Mouse (Mus musculus) embryonic facial prominence, embryonic 15.5 days (tissue): ENCODE results near the gene Erg28. TPM values are rescaled to one million over a fixed set of nuclear protein-coding genes. Genes with fewer than 3 reads are reported as not detected.

Experiments
- ATAC-seq: fragments of 200-750 bp; cut with Nextera tagmentation; 2 replicates; pipeline ENCODE4 v1.8.0; 2017; ENCODE audit warnings: low read depth, moderate TSS enrichment; ENCODE audit not compliant: insufficient number of reproducible peaks, low FRiP score, low TSS enrichment
- H3K27ac ChIP-seq: fragments of 300-500 bp; sonication (generic); replicated peaks from 2 replicates; pipeline ENCODE4 v1.5.1; 2015; ENCODE audit warnings: mild to moderate bottlenecking, inconsistent platforms
- H3K27me3 ChIP-seq: fragments of 300-500 bp; sonication (generic); 2 replicates; pipeline ENCODE4 v1.6.1; 2015; ENCODE audit warnings: inconsistent platforms
- H3K36me3 ChIP-seq: fragments of 300-500 bp; sonication (generic); 2 replicates; pipeline ENCODE4 v1.6.1; 2015; ENCODE audit warnings: mild to moderate bottlenecking, inconsistent platforms
- H3K4me1 ChIP-seq: fragments of 300-500 bp; sonication (generic); 2 replicates; pipeline ENCODE4 v1.6.1; 2015; ENCODE audit warnings: inconsistent platforms
- H3K4me2 ChIP-seq: fragments of 300-500 bp; sonication (generic); replicated peaks from 2 replicates; pipeline ENCODE4 v1.6.1; 2015; ENCODE audit warnings: mild to moderate bottlenecking, inconsistent platforms
- H3K4me3 ChIP-seq: fragments of 300-500 bp; sonication (generic); replicated peaks from 2 replicates; pipeline ENCODE4 v1.5.1; 2015; ENCODE audit warnings: mild to moderate bottlenecking, inconsistent platforms
- H3K9ac ChIP-seq: fragments of 300-500 bp; sonication (generic); 2 replicates; pipeline ENCODE4 v1.6.1; 2015; ENCODE audit warnings: inconsistent platforms
- H3K9me3 ChIP-seq: fragments of 300-500 bp; sonication (generic); replicated peaks from 2 replicates; pipeline ENCODE4 v1.6.1; 2016; ENCODE audit warnings: inconsistent platforms
- WGBS: fragments of 180-500 bp; shearing (Covaris S2); methylation state at CpG from one replicate; pipeline ENCODE4 v1.1.7; 2015; 5-methylcytosine and 5-hydroxymethylcytosine counted together
- polyA plus RNA-seq: library from polyadenylated mRNA; unstranded; fragments of >200 nt; fragmentation: Nextera tagmentation; extraction: Ambion mirVana; gene quantifications from 2 replicates; pipeline ENCODE4 v1.2.1, GENCODE M21; 2015

Gene Erg28
- polyA plus RNA-seq, 1 experiment from 2014 or later = 109 TPM

GRCm38 (mm10) chr12:85813599-85813998 is 10.8 kb downstream of the Erg28 start:
- Histone ChIP-seq H3K9ac (no peak overlapping the region), H3K27ac (no peak overlapping the region), H3K4me3 (no peak overlapping the region), H3K9me3 (no peaks in the 10 kb centered on the region), H3K36me3 (peaks cover 59% of the 10 kb centered on the region), H3K27me3 (no peaks in the 10 kb centered on the region), H3K4me2 (no peak overlapping the region), H3K4me1 (no peaks in the 10 kb centered on the region)
- 79% methylated on average over 2 of the region's 2 CpGs for WGBS
- ATAC-seq = no peak

GRCm38 (mm10) chr12:85811676-85812075 is 12.7 kb downstream of the Erg28 start:
- H3K36me3 ChIP-seq = peaks cover 49% of the 10 kb centered on the region

GRCm38 (mm10) chr12:85810959-85811358 is 13.4 kb downstream of the Erg28 start:
- no peak overlapping the region for H3K27ac ChIP-seq
- no peak for ATAC-seq
- no peak overlapping the region for H3K9ac ChIP-seq
- no peak overlapping the region for H3K4me2 ChIP-seq
- peaks cover 42% of the 10 kb centered on the region for H3K36me3 ChIP-seq
- H3K27me3 ChIP-seq = no peaks in the 10 kb centered on the region
- no peaks in the 10 kb centered on the region for H3K9me3 ChIP-seq
- no peak overlapping the region for H3K4me3 ChIP-seq
- no peaks in the 10 kb centered on the region for H3K4me1 ChIP-seq

More at GRCm38 (mm10) chr12:85811676-85812075, 12.7 kb downstream of the Erg28 start:
- Histone ChIP-seq H3K9me3 (no peaks in the 10 kb centered on the region), H3K4me2 (no peak overlapping the region), H3K9ac (no peak overlapping the region), H3K27me3 (no peaks in the 10 kb centered on the region), H3K27ac (no peak overlapping the region), H3K4me1 (no peaks in the 10 kb centered on the region), H3K4me3 (no peak overlapping the region)
- WGBS = 94% methylated on average over 4 of the region's 4 CpGs
- ATAC-seq = no peak

- Histone ChIP-seq H3K4me2 (no peak overlapping the region), H3K4me3 (no peak overlapping the region), H3K4me1 (no peaks in the 10 kb centered on the region), H3K27ac (no peak overlapping the region), H3K27me3 (no peaks in the 10 kb centered on the region), H3K9me3 (no peaks in the 10 kb centered on the region), H3K36me3 (peaks cover 32% of the 10 kb centered on the region), H3K9ac (no peak overlapping the region)
- WGBS = 79% methylated on average over 6 of the region's 6 CpGs
- no peak for ATAC-seq
These were observed 14.6 kb downstream of the Erg28 start for GRCm38 (mm10) chr12:85809726-85810125.

GRCm38 (mm10) chr12:85800031-85800430 is 24.3 kb downstream of the Erg28 start:
- Histone ChIP-seq H3K27me3 (no peaks in the 10 kb centered on the region), H3K4me1 (no peaks in the 10 kb centered on the region)

GRCm38 (mm10) chr12:85795551-85795950 is 28.8 kb downstream of the Erg28 start:
- no peak for ATAC-seq
- H3K36me3 ChIP-seq = no peaks in the 10 kb centered on the region
- H3K9me3 ChIP-seq = no peaks in the 10 kb centered on the region
- H3K27me3 ChIP-seq = no peaks in the 10 kb centered on the region
- 78% methylated on average over 1 of the region's 1 CpGs for WGBS
- no peak overlapping the region for H3K4me3 ChIP-seq
- no peak overlapping the region for H3K27ac ChIP-seq
- H3K9ac ChIP-seq = no peak overlapping the region
- no peaks in the 10 kb centered on the region for H3K4me1 ChIP-seq
- no peak overlapping the region for H3K4me2 ChIP-seq

More at GRCm38 (mm10) chr12:85800031-85800430, 24.3 kb downstream of the Erg28 start:
- H3K4me3 ChIP-seq = no peak overlapping the region
- peak; percentile 57 for ATAC-seq
- WGBS = 35% methylated on average over 9 of the region's 9 CpGs
- no peaks in the 10 kb centered on the region for H3K9me3 ChIP-seq
- H3K9ac ChIP-seq = no peak overlapping the region
- no peak overlapping the region for H3K27ac ChIP-seq
- H3K4me2 ChIP-seq = no peak overlapping the region
- no peaks in the 10 kb centered on the region for H3K36me3 ChIP-seq

GRCm38 (mm10) chr12:85794094-85794493 is 30.3 kb downstream of the Erg28 start:
- Histone ChIP-seq H3K4me1 (no peaks in the 10 kb centered on the region), H3K4me2 (no peak overlapping the region), H3K27me3 (no peaks in the 10 kb centered on the region), H3K36me3 (no peaks in the 10 kb centered on the region), H3K4me3 (no peak overlapping the region), H3K9ac (no peak overlapping the region), H3K27ac (no peak overlapping the region), H3K9me3 (no peaks in the 10 kb centered on the region)
- ATAC-seq = no peak
- WGBS = 90% methylated on average over 2 of the region's 2 CpGs

GRCm38 (mm10) chr12:85792821-85793346 is 31.5 kb downstream of the Erg28 start:
- WGBS = 52% methylated on average over 6 of the region's 6 CpGs
- ATAC-seq = no peak
- no peaks in the 10 kb centered on the region for H3K36me3 ChIP-seq
- no peak overlapping the region for H3K4me3 ChIP-seq
- no peaks in the 10 kb centered on the region for H3K27me3 ChIP-seq
- no peak overlapping the region for H3K27ac ChIP-seq
- H3K9ac ChIP-seq = no peak overlapping the region
- no peaks in the 10 kb centered on the region for H3K9me3 ChIP-seq
- H3K4me2 ChIP-seq = no peak overlapping the region
- no peaks in the 10 kb centered on the region for H3K4me1 ChIP-seq

- ATAC-seq = no peak
- H3K9me3 ChIP-seq = no peaks in the 10 kb centered on the region
These were observed 32.2 kb downstream of the Erg28 start for GRCm38 (mm10) chr12:85792158-85792557.

GRCm38 (mm10) chr12:85784916-85785815 is 39.2 kb downstream of the Erg28 start:
- Histone ChIP-seq H3K9ac (no peak overlapping the region), H3K4me3 (no peak overlapping the region), H3K4me1 (no peaks in the 10 kb centered on the region), H3K4me2 (no peak overlapping the region), H3K27ac (no peak overlapping the region), H3K36me3 (no peaks in the 10 kb centered on the region), H3K27me3 (no peaks in the 10 kb centered on the region), H3K9me3 (no peaks in the 10 kb centered on the region)
- no peak for ATAC-seq
- 60% methylated on average over 19 of the region's 19 CpGs for WGBS

More at GRCm38 (mm10) chr12:85792158-85792557, 32.2 kb downstream of the Erg28 start:
- Histone ChIP-seq H3K4me2 (no peak overlapping the region), H3K36me3 (no peaks in the 10 kb centered on the region), H3K27ac (no peak overlapping the region), H3K27me3 (no peaks in the 10 kb centered on the region), H3K4me3 (no peak overlapping the region), H3K4me1 (no peaks in the 10 kb centered on the region), H3K9ac (no peak overlapping the region)
- 80% methylated on average over 4 of the region's 4 CpGs for WGBS

GRCm38 (mm10) chr12:85781606-85782005 is 42.7 kb downstream of the Erg28 start:
- no peaks in the 10 kb centered on the region for H3K27me3 ChIP-seq
- H3K27ac ChIP-seq = no peak overlapping the region
- no peaks in the 10 kb centered on the region for H3K36me3 ChIP-seq
- WGBS = 84% methylated on average over 3 of the region's 3 CpGs
- no peak overlapping the region for H3K9ac ChIP-seq
- no peak overlapping the region for H3K4me3 ChIP-seq
- no peak overlapping the region for H3K4me2 ChIP-seq
- H3K4me1 ChIP-seq = no peaks in the 10 kb centered on the region
- no peaks in the 10 kb centered on the region for H3K9me3 ChIP-seq
- no peak for ATAC-seq
